Mouse (Mus musculus): ENCODE measurements around the gene Gsta2.
"Not testable (repeated sequence)": the region's sequence is repeated elsewhere in the genome, so short reads cannot be mapped to it uniquely, and the experiment has no call there.

Gsta2 gene

DNA sequence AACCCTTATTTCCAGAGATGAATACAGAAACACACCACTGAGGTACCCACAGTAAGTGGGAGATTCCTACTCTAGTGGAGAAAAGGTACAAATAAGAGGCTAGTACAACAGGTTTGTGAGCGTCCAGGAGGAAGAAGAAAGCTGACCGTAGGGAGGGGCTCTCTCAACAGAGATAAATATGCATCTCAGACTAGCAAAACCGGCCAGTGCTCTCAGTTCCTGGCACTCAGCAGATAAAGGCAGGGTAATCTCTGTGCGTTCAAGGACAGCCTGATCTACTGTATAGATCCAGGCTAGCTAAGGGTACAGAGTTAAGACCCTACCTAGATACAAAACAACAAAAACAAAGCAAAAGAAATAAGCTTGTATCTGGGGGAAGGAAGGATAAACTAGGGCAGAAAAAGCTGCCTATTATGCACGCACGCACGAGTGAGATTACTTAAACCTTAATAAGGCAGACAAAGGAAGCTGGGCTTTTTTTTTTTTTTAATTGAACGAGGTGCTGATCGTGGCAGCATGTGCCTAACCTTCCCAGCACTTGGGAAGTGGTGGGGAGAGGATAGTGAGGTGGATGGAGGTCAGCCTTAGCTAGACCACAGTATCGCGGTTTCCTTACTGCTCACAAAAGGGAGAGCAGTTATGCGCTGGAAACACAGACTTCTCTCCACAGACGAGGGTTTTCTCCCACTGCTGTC, 10.4 kb upstream of the Gsta2 start:
- no peak for DNase-seq (ENCODE audit: extremely low read depth, low read depth)

DNA sequence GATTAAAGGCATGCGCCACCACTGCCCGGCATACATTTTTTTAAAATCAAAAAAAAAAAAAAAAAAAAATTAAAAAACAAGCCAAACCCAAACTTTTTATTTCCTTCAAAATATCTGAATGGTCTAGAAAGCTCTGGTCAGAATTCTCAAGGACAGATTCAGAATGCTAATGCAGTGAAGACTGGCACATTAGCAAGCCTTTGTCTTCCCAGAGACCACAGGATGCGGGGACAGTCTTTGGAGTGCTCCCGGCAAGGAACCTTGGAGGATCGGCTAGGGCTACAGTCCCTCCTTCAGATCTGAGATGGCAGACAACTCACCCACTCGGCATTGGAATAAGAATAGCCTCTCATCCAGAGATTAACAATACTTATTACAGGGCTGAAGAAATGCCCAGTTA, 9.1 kb upstream of the Gsta2 start:
- no peak for DNase-seq (ENCODE audit: extremely low read depth, low read depth)

DNA sequence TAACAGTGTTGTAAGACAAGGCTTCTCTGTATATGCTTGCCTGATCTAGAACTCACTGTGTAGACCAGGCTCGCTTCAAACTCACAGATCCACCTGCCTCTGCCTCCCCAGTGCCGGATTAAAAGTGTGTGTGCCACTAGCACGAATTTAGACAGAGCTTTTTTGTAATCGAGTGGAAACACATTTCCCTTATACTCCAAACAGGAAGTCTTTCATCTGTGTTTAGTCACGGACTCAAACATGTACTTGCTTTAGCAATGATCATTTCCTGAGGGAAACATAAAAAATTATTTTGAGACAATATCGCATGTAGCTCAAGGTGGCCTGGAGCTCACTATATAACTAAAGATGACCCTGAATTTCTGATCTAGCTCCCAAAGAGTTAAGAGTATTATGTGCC, 7.8 kb upstream of the Gsta2 start:
- no peak for DNase-seq (ENCODE audit: extremely low read depth, low read depth)

DNA sequence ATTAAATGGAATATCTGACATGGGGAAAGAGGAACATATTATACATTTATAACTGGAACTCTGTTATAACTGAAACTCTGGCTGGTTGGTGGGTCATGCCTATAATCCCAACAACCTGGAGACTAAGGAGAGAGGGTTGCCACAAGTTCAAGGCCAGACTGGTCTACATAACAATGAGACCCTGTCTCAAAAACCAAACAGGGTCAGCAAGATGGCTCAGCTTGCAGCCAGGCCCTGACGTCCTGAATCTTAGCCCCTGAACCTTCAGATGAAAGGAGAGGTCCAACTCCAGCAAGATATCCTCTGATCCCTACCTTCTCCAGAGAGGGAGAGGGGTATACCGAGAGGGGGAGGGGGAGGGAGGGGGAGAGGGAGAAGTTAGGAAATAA, 4.9 kb upstream of the Gsta2 start:
- no peak for DNase-seq (ENCODE audit: extremely low read depth, low read depth)

DNA sequence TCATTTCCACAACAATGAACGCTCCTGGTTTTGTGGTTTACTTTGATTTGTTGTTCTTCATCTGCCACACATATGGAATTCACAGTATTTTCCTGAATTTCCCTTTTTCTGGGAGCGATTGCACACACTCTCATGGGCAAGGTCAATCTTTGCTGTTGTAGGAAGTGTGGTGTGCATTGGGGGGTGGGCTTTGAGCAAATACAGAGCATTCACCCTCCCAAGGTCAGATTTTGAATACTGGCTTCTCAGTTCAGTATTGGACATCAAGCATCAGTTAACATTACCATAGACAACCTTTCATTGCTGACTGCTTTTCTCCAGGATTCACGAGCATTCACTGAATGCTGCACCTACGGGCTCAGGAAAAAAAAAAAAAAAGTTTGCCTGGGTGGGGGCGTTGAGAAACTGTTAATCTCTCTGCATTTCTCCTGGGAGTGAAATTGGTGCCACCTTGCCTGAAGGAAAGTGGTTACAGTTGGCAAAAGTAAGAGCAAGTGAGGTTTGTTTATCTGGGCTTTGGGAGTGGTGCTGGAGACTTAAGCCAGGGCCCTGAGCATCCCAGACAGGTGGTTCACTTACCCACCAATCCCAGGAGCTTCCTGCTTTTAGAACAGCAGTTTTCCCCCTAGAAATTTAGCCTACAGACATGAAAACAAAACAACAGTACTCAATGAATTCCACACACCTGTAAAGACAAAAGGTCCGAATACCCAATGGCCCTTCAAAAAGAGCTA, 4.3 kb upstream of the Gsta2 start:
- no peak for DNase-seq (ENCODE audit: extremely low read depth, low read depth)

DNA sequence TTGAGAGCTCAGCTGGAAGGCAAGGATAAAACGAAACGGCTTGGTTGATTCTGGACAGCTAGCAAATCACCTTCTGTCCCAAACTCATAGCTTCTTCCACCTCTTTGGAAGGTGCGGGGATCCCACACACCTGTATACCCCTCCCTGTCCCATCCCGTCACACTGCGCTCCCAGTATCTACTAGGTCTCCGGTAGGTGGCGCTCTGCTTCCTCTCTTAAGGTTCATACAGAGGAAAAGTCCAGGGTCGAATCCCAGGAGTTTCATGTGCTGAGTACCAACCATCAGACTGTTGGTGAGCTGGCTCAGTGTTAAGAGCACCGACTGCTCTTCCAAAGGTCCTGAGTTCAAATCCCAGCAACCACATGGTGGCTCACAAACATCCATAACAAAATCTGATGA, 2.5 kb upstream of the Gsta2 start:
- peak; percentile 37 for DNase-seq (ENCODE audit: extremely low read depth, low read depth)

DNA sequence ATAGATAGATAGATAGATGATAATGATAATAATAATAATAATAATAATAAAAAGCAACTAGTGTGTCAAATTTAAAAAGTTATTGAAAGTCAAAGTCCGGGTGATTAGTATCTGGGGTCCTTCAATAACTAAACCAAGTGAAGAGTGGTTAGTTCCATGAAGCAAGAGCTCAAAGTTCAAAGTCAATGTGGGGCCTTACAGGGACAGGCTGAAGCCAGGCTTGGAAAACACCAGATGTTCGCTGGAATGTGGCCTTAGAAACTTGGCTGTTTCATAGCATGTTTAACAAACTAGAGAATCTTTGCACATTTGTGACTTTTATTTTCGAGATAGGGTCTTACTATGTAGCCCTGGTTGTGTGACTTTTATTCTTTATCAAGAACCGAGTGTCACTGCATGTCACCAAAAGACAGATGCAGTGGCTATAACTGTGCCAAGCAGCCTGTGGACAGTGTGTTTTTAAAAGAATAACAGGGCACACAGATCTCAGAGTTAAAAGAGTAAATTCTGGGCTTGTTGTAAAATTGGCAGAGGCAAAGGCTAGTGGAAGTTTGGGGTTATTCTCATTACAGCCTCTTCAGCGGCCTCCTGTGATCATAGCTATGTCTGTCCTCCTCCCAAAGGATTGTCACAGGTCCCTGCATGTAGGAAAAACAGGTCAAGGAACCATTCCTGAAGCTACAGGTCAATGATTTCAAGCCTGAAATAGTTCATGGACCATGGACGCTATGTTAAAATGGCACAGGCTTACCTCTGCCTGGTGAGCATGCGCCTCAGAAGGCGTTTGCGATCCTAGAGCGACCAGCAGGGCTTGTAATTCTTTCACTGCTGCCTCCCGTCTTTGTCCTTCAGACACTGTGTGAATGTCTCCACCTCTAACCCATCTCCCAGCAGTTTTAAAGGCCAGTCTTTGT, 666 bp downstream of the Gsta2 start:
- no peak for DNase-seq (ENCODE audit: extremely low read depth, low read depth)

DNA sequence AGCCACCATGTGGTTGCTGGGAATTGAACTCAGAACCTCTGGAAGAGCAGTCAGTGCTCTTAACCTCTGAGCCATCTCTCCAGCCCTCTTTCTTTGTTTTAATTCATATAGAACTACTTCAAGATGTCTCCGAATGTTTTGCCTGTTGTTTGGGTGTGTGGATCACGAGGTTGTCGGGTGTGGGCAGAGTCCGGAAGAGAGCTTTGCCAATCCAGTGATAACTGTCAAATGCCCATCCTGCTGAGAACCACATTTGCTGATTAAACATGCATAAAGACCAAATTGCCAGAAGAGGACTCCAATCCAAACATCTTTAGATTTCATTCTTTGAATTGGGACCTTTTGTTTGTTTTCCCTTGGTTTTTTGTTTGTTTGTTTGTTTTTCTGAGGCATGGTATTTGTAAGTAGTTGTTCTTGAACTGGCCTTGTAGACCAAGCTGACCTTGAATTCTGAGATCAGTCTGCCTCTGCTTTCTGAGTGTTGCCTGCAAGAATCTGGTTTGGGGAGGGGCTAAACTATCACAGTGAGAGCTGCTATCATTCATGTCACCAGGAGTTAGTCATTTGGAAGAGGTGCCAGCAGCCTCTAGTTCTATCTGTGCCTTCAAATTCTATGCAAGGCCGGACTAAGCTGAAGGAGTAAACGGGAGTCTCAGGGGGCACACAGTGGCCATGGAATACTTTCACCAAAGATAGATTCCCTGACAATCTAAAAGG, 3.9 kb downstream of the Gsta2 start:
- no peak for DNase-seq (ENCODE audit: extremely low read depth, low read depth)

DNA sequence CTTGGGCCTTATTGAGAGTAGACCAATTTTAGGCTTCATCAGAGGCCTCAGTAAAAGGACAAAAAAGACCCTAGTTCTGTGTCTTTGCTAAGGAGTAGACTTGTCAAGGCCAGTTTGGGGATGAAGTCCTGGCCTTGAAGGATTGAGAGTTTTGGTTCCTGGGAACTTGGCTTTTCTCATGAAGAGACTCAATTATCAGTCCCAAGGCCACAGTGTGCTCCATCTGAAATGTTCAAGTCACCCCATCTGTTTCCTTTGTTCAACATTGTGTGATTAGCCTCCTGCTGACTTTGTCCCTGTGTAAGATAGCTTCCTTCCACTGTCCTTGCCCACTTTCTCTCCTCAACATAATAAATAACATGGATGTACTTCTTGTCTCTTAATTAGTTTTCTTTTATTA, 5.6 kb downstream of the Gsta2 start:
- DNase-seq (ENCODE audit: extremely low read depth, low read depth) = not testable (repeated sequence)

DNA sequence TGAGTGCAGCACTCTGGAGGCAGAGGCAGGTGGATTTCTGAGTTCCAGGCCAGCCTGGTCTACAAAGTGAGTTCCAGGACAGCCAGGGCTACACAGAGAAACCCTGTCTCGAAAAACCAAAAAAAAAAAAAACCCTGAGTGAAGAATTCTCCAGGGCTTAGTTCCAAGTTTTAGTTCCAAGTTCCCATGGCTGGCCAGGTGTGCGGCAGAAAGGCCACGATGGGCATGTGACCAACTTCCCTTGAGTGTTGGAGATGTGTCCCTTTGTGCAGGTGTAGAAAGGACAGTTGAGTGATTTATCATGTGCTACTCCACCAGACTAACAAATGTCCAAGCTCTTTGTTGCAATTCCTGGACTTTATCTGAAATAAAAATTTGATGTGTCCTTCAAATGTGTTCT, 6.4 kb downstream of the Gsta2 start:
- not testable (repeated sequence) for DNase-seq (ENCODE audit: extremely low read depth, low read depth)

DNA sequence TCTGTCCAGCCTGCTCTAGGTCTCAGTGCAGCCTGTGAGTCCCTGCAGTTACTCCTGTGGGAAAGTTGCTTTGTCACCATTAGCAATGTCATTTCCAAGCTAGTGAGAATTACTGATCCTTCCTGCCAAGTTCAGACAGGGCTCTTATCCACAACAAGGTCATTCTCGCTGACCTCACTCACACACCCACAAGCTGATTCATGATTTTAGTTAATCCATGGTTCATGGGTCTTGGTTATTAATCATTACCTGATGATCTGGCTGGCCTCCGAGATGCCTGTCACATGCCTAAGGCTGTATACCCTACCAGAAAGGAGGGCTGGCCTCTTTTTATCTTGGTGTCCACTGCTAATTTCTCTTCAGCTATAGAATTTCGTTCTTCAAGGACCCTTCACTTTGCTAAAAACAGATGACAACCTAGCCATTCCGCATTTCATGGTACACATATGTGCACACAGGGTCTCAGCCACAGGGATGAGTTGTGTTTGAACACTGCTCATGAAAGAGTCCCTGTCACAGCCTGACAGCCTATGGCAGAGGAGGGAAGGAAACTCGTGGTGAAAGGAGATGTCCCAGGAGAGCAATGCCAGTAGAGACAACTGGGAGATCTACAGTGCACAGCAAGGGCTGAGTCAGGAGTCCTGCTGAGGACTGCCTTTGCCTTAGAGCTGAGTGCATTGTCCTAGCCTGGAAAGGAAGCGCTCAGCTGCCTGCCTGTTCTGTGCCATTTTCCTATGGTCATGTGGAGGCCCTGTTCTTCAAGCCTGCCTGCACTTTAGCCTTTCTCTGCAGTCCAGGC, 7.2 kb downstream of the Gsta2 start:
- DNase-seq (ENCODE audit: extremely low read depth, low read depth) = not testable (repeated sequence)

DNA sequence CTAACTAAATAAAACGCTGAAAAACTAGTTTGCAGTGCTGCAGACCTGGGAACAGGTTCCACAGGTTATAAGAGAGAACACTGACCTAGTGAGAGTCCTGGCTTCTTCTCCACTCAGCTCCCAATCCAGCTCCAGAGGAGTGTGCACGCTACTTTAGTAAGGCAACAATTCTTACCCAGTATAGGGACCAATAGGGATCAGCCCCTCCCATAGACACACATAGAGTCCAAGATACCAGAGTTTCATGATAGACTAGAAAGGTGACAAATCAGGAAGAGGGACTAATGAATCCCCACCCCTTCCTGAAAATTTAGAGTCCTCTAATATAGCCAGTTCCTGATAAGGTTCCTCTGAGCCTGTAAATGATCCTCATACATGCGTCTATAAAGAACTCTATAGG, 8.6 kb downstream of the Gsta2 start:
- peak; percentile 85 for DNase-seq (ENCODE audit: extremely low read depth, low read depth)

DNA sequence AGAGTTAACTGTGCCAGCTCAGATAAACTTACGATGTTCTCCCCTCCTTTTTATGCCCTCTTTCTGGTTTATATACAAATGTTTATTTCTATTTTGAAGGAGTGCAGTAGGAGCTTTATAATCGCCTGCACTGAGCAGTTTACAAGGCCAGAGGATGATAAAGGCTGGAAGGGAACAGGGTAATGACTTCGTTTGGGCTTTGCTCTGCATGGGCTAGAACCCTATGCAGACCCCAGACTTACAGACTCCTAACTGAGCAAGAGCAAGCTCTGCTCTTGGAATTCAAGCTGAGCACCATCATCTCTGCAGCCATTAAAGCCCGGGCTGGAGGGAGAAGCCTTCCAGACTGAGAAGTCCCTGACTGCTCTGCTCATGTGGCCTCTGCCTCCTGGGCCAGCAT, 10.4 kb downstream of the Gsta2 start:
- not testable (repeated sequence) for DNase-seq (ENCODE audit: extremely low read depth, low read depth)

DNA sequence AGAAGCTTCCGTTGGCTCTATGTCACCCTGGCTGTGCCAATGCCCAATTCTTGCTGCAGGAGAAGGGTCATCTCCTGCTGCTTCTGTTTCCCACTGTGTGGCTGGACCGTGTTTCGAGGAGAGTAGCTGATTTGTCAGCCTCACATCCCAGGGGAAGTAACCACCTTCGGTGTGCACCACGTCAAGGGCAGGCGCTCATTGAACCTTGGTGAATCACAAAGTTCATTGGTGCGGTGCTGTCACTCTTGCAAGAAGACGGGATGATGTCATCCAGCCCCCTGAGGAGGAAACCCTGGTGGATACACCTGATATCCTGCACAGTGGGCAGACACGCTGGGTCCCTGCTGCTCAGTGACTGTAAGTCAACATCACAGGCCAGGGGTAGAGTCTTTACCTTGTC, 12.5 kb downstream of the Gsta2 start:
- not testable (repeated sequence) for DNase-seq (ENCODE audit: extremely low read depth, low read depth)

DNA sequence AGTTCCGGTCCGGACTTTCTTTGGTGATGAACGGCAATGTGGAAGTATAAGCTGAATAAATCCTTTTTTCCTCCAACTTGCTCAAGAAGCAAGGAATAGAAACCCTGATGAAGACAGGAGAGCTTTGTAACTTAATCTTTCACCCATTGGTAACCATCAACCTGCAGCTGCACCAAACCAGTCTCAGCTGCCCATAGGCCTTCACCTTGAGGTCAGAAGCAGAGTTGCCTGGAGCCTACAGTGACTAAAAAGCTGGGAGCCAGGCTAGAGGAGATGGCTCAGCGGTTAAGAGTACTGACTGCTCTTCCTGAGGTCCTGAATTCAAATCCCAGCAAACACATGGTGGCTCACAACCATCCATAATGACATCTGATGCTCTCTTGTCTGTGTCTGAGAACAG, 13.1 kb downstream of the Gsta2 start:
- not testable (repeated sequence) for DNase-seq (ENCODE audit: extremely low read depth, low read depth)

DNA sequence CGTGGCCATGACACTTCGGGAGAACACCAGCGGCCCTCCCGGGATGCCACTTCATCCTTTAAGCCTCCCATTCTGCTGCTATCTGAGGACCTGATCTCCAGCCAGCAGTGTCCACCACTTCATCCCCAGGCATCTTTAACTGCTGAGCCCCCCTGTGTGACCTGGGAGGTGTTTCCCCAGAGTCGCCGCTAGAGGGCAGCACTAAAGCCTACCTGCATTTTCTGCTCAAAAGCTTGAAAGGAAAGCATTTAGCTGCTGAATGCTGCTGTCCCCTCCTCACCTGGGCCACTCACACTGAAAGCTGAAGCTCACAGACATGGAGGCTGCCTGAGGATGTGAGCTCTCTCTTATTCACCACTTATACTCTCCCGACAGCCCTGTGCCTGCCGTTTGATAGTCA, 15.3 kb downstream of the Gsta2 start:
- DNase-seq (ENCODE audit: extremely low read depth, low read depth) = not testable (repeated sequence)

DNA sequence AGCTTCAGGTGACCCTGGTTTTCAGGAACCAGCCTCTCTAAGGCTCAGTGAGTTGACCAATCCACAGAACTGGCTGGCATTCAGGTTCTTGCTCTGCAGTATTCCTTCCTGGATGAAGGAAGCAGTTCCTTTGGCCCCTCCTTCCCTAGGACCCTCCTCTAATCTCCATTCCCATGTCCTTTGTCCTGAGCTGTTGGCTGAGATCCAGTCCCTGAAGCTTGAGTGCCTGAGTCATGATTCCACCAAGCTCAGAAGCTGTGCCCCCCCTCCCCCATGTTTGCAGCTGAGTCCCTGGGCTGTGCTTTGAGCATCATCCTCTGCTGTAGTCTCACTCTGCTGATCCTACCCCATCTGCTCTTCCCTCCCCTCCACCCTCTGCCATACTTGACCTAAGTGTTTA, 18.5 kb downstream of the Gsta2 start:
- not testable (repeated sequence) for DNase-seq (ENCODE audit: extremely low read depth, low read depth)

DNA sequence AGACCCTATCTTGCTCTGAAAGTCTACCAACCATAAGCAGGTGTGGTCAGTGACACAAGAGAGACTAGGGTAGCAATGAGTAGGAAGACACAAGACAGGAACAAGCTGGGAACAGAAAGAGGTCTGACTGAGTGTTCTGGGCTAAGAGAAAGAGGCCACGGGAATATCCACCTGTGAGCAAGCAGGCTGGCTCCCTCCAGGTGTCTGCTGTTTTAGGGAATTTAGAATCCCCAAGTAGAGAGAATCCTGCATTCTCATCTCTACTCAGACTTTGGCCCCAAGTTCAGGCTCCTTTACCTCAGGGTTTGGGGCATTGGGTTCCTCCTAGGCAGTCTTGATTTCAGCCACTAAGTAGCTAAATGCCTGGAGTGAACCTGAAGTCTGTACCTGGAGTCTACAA, 28.3 kb downstream of the Gsta2 start, which contains the start of gene Omt2b:
Gene Omt2b, plus strand, starts transcription at position 301 of the 400 bp plus-strand sequence.
- DNase-seq (ENCODE audit: extremely low read depth, low read depth) = not testable (repeated sequence)

DNA sequence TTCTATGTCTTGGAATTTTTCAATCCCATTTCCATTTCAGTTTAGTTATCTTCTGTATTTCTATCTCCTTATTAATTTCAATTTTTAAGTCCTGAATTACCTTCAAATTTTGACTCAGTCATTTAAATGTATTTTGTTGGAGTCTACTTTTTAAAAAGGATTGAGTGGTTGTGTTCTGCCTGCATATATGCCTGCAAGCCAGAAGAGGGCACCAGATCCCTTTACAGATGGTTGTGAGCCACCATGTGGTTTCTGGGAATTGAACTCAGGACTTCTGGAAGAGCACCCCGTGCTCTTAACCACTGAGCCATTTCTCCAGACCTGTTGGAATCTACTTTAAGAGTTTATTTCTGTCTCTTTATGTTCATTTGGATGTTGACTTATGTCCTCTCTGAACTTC, 36.1 kb downstream of the Gsta2 start:
- DNase-seq (ENCODE audit: extremely low read depth, low read depth) = no peak

DNA sequence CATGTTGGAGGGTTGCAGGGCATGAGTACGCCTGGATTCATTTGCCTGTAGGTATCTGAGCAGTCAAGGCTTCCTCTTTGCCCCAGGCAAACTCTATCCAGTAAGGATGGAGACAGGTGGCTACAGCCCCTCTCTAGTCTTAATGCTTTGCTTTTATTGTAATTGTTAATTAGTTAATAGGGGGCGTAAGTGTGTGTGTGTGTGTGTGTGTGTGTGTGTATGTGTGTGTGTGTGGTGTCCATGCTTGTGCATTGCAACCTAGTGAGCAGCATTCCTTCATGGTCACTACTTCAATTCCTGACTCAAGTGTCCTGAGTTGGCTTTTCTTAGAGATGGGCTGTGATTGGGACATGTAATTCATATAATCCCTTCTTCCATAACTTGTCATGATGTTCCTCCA, 40.9 kb downstream of the Gsta2 start, which contains the start of gene Omt2a:
Gene Omt2a, minus strand, starts transcription at position 101 of the 400 bp plus-strand sequence.
- DNase-seq (ENCODE audit: extremely low read depth, low read depth) = no peak

Data from MEL-GATA-1-ER (cell line).